Mouse (Mus musculus) neural tube, embryonic 13.5 days (tissue): ENCODE data around the gene Olfr502. TPM values are rescaled to one million over a fixed set of nuclear protein-coding genes. Genes with fewer than 3 reads are reported as not detected.
"Not testable (repeated sequence)": the region's sequence is repeated elsewhere in the genome, so short reads cannot be mapped to it uniquely, and the experiment has no call there.

Experiments used
- ATAC-seq: fragments of 200-750 bp; cut with Nextera tagmentation; 2 replicates; pipeline ENCODE4 v1.8.0; 2017; ENCODE audit warnings: low read depth, mild to moderate bottlenecking, moderate TSS enrichment, moderate library complexity
- H3K27ac ChIP-seq: fragments of 300-500 bp; sonication (generic); replicated peaks from 2 replicates; pipeline ENCODE4 v1.5.1; 2015; ENCODE audit warnings: moderate library complexity, mild to moderate bottlenecking, inconsistent platforms
- H3K27me3 ChIP-seq: fragments of 300-500 bp; sonication (generic); 2 replicates; pipeline ENCODE4 v1.6.1; 2015; ENCODE audit warnings: mild to moderate bottlenecking, inconsistent platforms
- H3K36me3 ChIP-seq: fragments of 300-500 bp; sonication (generic); 2 replicates; pipeline ENCODE4 v1.6.1; 2015; ENCODE audit warnings: mild to moderate bottlenecking, inconsistent platforms
- H3K4me1 ChIP-seq: fragments of 300-500 bp; sonication (generic); replicated peaks from 2 replicates; pipeline ENCODE4 v1.6.1; 2015; ENCODE audit warnings: inconsistent platforms
- H3K4me2 ChIP-seq: fragments of 300-500 bp; sonication (generic); 2 replicates; pipeline ENCODE4 v1.6.1; 2015; ENCODE audit warnings: inconsistent platforms, mild to moderate bottlenecking, moderate library complexity
- H3K4me3 ChIP-seq: fragments of 300-500 bp; sonication (generic); 2 replicates; pipeline ENCODE4 v1.5.1; 2015; ENCODE audit warnings: mild to moderate bottlenecking, inconsistent platforms
- H3K9ac ChIP-seq: fragments of 300-500 bp; sonication (generic); 2 replicates; pipeline ENCODE4 v1.6.1; 2015; ENCODE audit warnings: moderate library complexity, mild to moderate bottlenecking, inconsistent platforms
- H3K9me3 ChIP-seq: fragments of 300-500 bp; sonication (generic); 2 replicates; pipeline ENCODE4 v1.6.1; 2016; ENCODE audit warnings: inconsistent platforms
- whole genome bisulfite sequencing: fragments of 180-500 bp; shearing (Covaris S2); methylation state at CpG from one replicate; pipeline ENCODE4 v1.1.7; 2015; 5-methylcytosine and 5-hydroxymethylcytosine counted together
- polyA plus RNA-seq: library from polyadenylated mRNA; unstranded; fragments of >200 nt; fragmentation: Nextera tagmentation; extraction: Ambion mirVana; gene quantifications from 2 replicates; pipeline ENCODE4 v1.2.1, GENCODE M21; 2015

Gene Olfr502
- not detected in 2 replicates for polyA plus RNA-seq

- Histone ChIP-seq H3K27me3 (no peaks in the 10 kb centered on the region), H3K36me3 (no peaks in the 10 kb centered on the region), H3K4me2 (no peak within 1 kb of the TSS), H3K4me1 (no peaks in the 10 kb centered on the region), H3K27ac (no peak within 1 kb of the TSS), H3K9me3 (0 out of 2 replicates have a peak, but pooled peaks cover 3% of the 10 kb centered on the region), H3K9ac (no peak within 1 kb of the TSS), H3K4me3 (no peak within 1 kb of the TSS)
- 75% methylated on average over 1 of the region's 1 CpGs for WGBS
- no peak for ATAC-seq
These were observed at the start of gene Olfr502 for GRCm38 (mm10) chr7:108524965-108525364. Olfr502 (minus strand) TSS chr7:108525065.

- Histone ChIP-seq H3K27me3 (no peaks in the 10 kb centered on the region), H3K36me3 (no peaks in the 10 kb centered on the region), H3K4me2 (no peak within 1 kb of the TSS), H3K27ac (no peak within 1 kb of the TSS), H3K9me3 (peaks cover 5% of the 10 kb centered on the region; the same call in 1 of the 2 replicates), H3K4me1 (no peaks in the 10 kb centered on the region), H3K9ac (no peak within 1 kb of the TSS), H3K4me3 (no peak within 1 kb of the TSS)
- 80% methylated on average over 1 of the region's 1 CpGs for WGBS
- ATAC-seq: no peak
These were observed 40.8 kb upstream of the Olfr502 start, which contains the start of gene Olfr504 for GRCm38 (mm10) chr7:108565693-108566092. Olfr504 (minus strand) TSS chr7:108565793.

DNA sequence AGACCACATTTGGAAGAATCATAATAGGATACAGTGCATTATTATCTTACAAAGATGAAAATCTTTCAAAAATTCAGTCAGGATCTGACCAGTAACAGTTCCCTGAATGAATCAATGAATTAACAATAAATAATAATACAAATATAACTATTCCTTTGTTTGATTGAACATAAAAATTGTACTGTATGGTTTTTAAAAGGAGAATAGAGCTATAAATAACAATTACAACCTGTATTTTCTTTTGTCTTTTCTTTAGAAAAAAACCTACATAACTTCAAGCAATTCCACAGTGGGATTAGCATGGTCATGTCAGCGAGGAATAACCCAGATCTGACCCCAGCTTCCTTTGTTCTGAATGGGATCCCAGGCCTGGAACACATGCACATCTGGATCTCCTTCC is 19.4 kb upstream of the Olfr502 start, which contains the start of gene Olfr503:
Olfr503 (plus strand) TSS at position 301 of the 400 bp plus-strand sequence.
- H3K27me3 ChIP-seq, H3K9ac ChIP-seq, H3K4me1 ChIP-seq, H3K36me3 ChIP-seq, H3K27ac ChIP-seq, H3K4me2 ChIP-seq, H3K9me3 ChIP-seq, H3K4me3 ChIP-seq, ATAC-seq: not testable (repeated sequence)
- WGBS: 64% methylated on average over 1 of the region's 1 CpGs

GRCm38 (mm10) chr7:108542416-108542815 is 17.6 kb upstream of the Olfr502 start:
- Histone ChIP-seq H3K36me3 (no peaks in the 10 kb centered on the region), H3K4me1 (no peaks in the 10 kb centered on the region), H3K9me3 (no peaks in the 10 kb centered on the region), H3K4me2 (no peak overlapping the region), H3K27me3 (no peaks in the 10 kb centered on the region), H3K27ac (no peak overlapping the region), H3K9ac (no peak overlapping the region), H3K4me3 (no peak overlapping the region)
- ATAC-seq: no peak
- WGBS: 88% methylated on average over 13 of the region's 13 CpGs

Other genes starting within 250 kb of the Olfr502 start
- not detected in 2 replicates for gene Olfr490, start 236.1 kb downstream of the Olfr502 start, polyA plus RNA-seq
- not detected in 2 replicates for gene Olfr491, start 211.6 kb downstream of the Olfr502 start, polyA plus RNA-seq
- gene Olfr492, start 201.4 kb downstream of the Olfr502 start, polyA plus RNA-seq: not detected in 2 replicates
- not detected in 2 replicates for gene Olfr493, start 178.1 kb downstream of the Olfr502 start, polyA plus RNA-seq
- gene Olfr494, start 159.7 kb downstream of the Olfr502 start, polyA plus RNA-seq: not detected in 2 replicates
- gene Olfr495, start 131.9 kb downstream of the Olfr502 start, polyA plus RNA-seq: not detected in 2 replicates
- gene Olfr497, start 104.6 kb downstream of the Olfr502 start, polyA plus RNA-seq: not detected in 2 replicates
- gene Olfr498, start 59.7 kb downstream of the Olfr502 start, polyA plus RNA-seq: not detected in 2 replicates
- gene Olfr503, start 19.5 kb upstream of the Olfr502 start, polyA plus RNA-seq: not detected in 2 replicates
- not detected in 2 replicates for gene Olfr504, start 40.7 kb upstream of the Olfr502 start, polyA plus RNA-seq
- gene Olfr506, start 85.7 kb upstream of the Olfr502 start, polyA plus RNA-seq: 0.06 TPM in 1 of 2 replicates, not detected in the other
- not detected in 2 replicates for gene Olfr507, start 96.7 kb upstream of the Olfr502 start, polyA plus RNA-seq
- not detected in 2 replicates for gene Olfr508, start 104.9 kb upstream of the Olfr502 start, polyA plus RNA-seq
- 0.06 TPM in 1 of 2 replicates, not detected in the other for gene Olfr509, start 126.8 kb upstream of the Olfr502 start, polyA plus RNA-seq
- not detected in 2 replicates for gene Olfr510, start 141.4 kb upstream of the Olfr502 start, polyA plus RNA-seq
- gene Olfr512, start 188.3 kb upstream of the Olfr502 start, polyA plus RNA-seq: not detected in 2 replicates
- not detected in 2 replicates for gene Olfr513, start 225.9 kb upstream of the Olfr502 start, polyA plus RNA-seq